In the genomic region with DNA sequence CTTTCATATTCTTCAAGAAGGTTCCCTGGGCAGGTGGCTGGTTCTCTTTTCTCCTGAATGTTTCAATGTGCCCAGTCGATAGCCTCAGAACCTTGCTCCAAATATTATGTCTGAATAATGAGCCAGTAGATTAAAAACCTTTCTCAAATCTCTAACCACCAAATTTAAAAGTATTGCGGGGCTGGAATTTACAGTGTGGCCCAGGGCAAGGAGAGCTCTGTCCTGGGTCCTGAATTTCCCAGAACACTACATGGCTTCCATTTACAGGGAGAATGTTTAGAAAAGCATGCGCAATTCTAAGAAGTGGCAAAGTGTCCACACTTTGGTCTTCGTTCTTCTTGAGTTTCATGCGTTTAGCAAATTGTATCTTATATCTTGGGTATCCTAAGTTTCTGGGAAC, we compare ENCODE assay signal across 16 mouse cellular contexts.
A peak's percentile ranks its signal among the peaks of the same experiment; 100 is the strongest.
DNase-seq lines count a peak whose midpoint lies in the region; ATAC-seq and TF ChIP-seq lines count a peak whose summit lies in the region.
"Had no signal": no experiment of that assay in that cellular context is flagged by ENCODE, and none has a peak within 500 bp of the region (broad histone marks: within the 10 kb centered on the region; RNA-seq: fewer than 3 reads in every experiment).

No protein-coding gene starts in this region.

- H3K4me3 ChIP-seq in embryonic facial prominence, embryonic 11.5 days (ENCODE audit: low read depth, low read length) = no peak overlapping the region
- no peak overlapping the region for H3K4me3 ChIP-seq in embryonic facial prominence, embryonic 10.5 days
- H3K4me3 ChIP-seq in limb, embryonic 11.5 days (ENCODE audit: low read depth, low read length) = no peak overlapping the region
- H3K4me3 ChIP-seq in limb, embryonic 10.5 days = no peak overlapping the region
- no peak overlapping the region for H3K4me3 ChIP-seq in ES-E14 (ENCODE audit: insufficient read depth in 1 of 2, low read depth in 1 of 2, low read length in 2 of 2, poor library complexity in 1 of 2, severe bottlenecking in 1 of 2)
- H3K4me3 ChIP-seq in embryonic facial prominence, embryonic 12.5 days = no peak overlapping the region
- H3K4me3 ChIP-seq: embryonic facial prominence, embryonic 15.5 days; forebrain, embryonic 12.5 days; layer of hippocampus, adult 2 months; liver, embryonic 12.5 days had no signal

- no peak for ATAC-seq in embryonic facial prominence, embryonic 11.5 days (replicated peaks; ENCODE audit: insufficient number of reproducible peaks, low FRiP score, low TSS enrichment, low read depth)
- no peak for ATAC-seq in limb, embryonic 11.5 days (ENCODE audit: insufficient number of reproducible peaks, low FRiP score, low TSS enrichment, low read depth)
- no peak for ATAC-seq in embryonic facial prominence, embryonic 12.5 days (ENCODE audit: insufficient number of reproducible peaks, insufficient read depth, low FRiP score, low TSS enrichment)
- ATAC-seq: hindbrain, postnatal 0 days; liver, embryonic 12.5 days had no signal

- no peak overlapping the region for H3K27ac ChIP-seq in embryonic facial prominence, embryonic 11.5 days (replicated peaks; ENCODE audit: low read depth, low read length)
- H3K27ac ChIP-seq in embryonic facial prominence, embryonic 10.5 days (replicated peaks) = no peak overlapping the region
- no peak overlapping the region for H3K27ac ChIP-seq in limb, embryonic 11.5 days (replicated peaks; ENCODE audit: low read depth, low read length)
- H3K27ac ChIP-seq in limb, embryonic 10.5 days = no peak overlapping the region
- H3K27ac ChIP-seq in ES-E14 (ENCODE audit: insufficient read depth, low read depth, low read length, poor library complexity, severe bottlenecking) = no peak overlapping the region
- 0 out of 2 replicates have a peak overlapping the region, but pooled peaks have one; percentile 17 for H3K27ac ChIP-seq in embryonic facial prominence, embryonic 12.5 days
- H3K27ac ChIP-seq: embryonic facial prominence, embryonic 15.5 days; forebrain, embryonic 12.5 days; hindbrain, postnatal 0 days; layer of hippocampus, adult 2 months; liver, embryonic 12.5 days had no signal

- H3K4me2 ChIP-seq in embryonic facial prominence, embryonic 11.5 days (ENCODE audit: low read depth, low read length) = no peak overlapping the region
- no peak overlapping the region for H3K4me2 ChIP-seq in limb, embryonic 11.5 days (ENCODE audit: low read depth, severe bottlenecking)
- no peak overlapping the region for H3K4me2 ChIP-seq in embryonic facial prominence, embryonic 12.5 days (replicated peaks)
- H3K4me2 ChIP-seq: embryonic facial prominence, embryonic 15.5 days; forebrain, embryonic 12.5 days; liver, embryonic 12.5 days had no signal

- no peaks in the 10 kb centered on the region for H3K36me3 ChIP-seq in embryonic facial prominence, embryonic 11.5 days (replicated peaks; ENCODE audit: control insufficient read depth, insufficient read depth, low read depth, low read length)
- H3K36me3 ChIP-seq in embryonic facial prominence, embryonic 10.5 days (replicated peaks) = no peaks in the 10 kb centered on the region
- H3K36me3 ChIP-seq in limb, embryonic 11.5 days (ENCODE audit: control insufficient read depth, insufficient read depth, low read length) = no peaks in the 10 kb centered on the region
- no peaks in the 10 kb centered on the region for H3K36me3 ChIP-seq in limb, embryonic 10.5 days
- no peaks in the 10 kb centered on the region for H3K36me3 ChIP-seq in ES-E14 (ENCODE audit: control insufficient read depth, insufficient read depth, low read length, poor library complexity, severe bottlenecking)
- H3K36me3 ChIP-seq in embryonic facial prominence, embryonic 12.5 days = no peaks in the 10 kb centered on the region
- H3K36me3 ChIP-seq: embryonic facial prominence, embryonic 15.5 days; forebrain, embryonic 12.5 days; liver, embryonic 12.5 days had no signal

- peak; percentile 77 for DNase-seq in embryonic facial prominence, embryonic 11.5 days (ENCODE audit: low spot score)
- DNase-seq in embryonic facial prominence, embryonic 10.5 days (ENCODE audit: low spot score) = no peak
- DNase-seq in limb, embryonic 11.5 days (ENCODE audit: low spot score) = peak; percentile 69
- DNase-seq in limb, embryonic 10.5 days (ENCODE audit: low spot score) = no peak
- peak; percentile 26 for DNase-seq in ES-E14 (ENCODE audit: low read depth, low spot score)
- no peak for DNase-seq in frontal cortex, postnatal 25 days (ENCODE audit: low spot score in 2 of 2)
- DNase-seq in gastrocnemius, adult 18-20 months (ENCODE audit: low spot score) = no peak
- DNase-seq: cerebellum, adult 9-10 months; heart, adult 18-20 months; right cerebral cortex, adult 18-20 months had no signal

- no peaks in the 10 kb centered on the region for H3K4me1 ChIP-seq in embryonic facial prominence, embryonic 11.5 days (ENCODE audit: control insufficient read depth, insufficient read depth, low read length)
- peaks cover 8% of the 10 kb centered on the region; the same call in 1 of the 2 replicates for H3K4me1 ChIP-seq in embryonic facial prominence, embryonic 10.5 days
- H3K4me1 ChIP-seq in limb, embryonic 11.5 days (ENCODE audit: control insufficient read depth, insufficient read depth, low read length) = peaks cover 8% of the 10 kb centered on the region; the same call in 1 of the 2 replicates
- H3K4me1 ChIP-seq in limb, embryonic 10.5 days = peaks cover 19% of the 10 kb centered on the region
- H3K4me1 ChIP-seq in ES-E14 (ENCODE audit: control insufficient read depth in 2 of 2, insufficient read depth in 2 of 2, low read length in 2 of 2, poor library complexity in 1 of 2) = no peaks in the 10 kb centered on the region
- H3K4me1 ChIP-seq in embryonic facial prominence, embryonic 12.5 days = peaks cover 6% of the 10 kb centered on the region
- H3K4me1 ChIP-seq: embryonic facial prominence, embryonic 15.5 days; liver, embryonic 12.5 days had no signal

- in situ Hi-C loops in ES-E14 (cut with MboI; ENCODE audit: low sequenced_read_pairs in 2 of 2, unreplicated experiment in 2 of 2) = no loop called here

- no peaks in the 10 kb centered on the region for H3K9me3 ChIP-seq in embryonic facial prominence, embryonic 11.5 days (replicated peaks; ENCODE audit: control insufficient read depth, low read length)
- H3K9me3 ChIP-seq in embryonic facial prominence, embryonic 10.5 days = no peaks in the 10 kb centered on the region
- H3K9me3 ChIP-seq in limb, embryonic 11.5 days (ENCODE audit: control insufficient read depth, low read length) = no peaks in the 10 kb centered on the region
- H3K9me3 ChIP-seq in limb, embryonic 10.5 days (replicated peaks) = no peaks in the 10 kb centered on the region
- H3K9me3 ChIP-seq in ES-E14 (ENCODE audit: control insufficient read depth, insufficient read depth, low read depth, low read length) = no peaks in the 10 kb centered on the region
- no peaks in the 10 kb centered on the region for H3K9me3 ChIP-seq in embryonic facial prominence, embryonic 12.5 days
- H3K9me3 ChIP-seq: forebrain, embryonic 12.5 days; liver, embryonic 12.5 days had no signal

- 56% methylated on average over 5 of the region's 5 CpGs for WGBS in embryonic facial prominence, embryonic 11.5 days
- WGBS in embryonic facial prominence, embryonic 10.5 days = 64% methylated on average over 5 of the region's 5 CpGs
- 55% methylated on average over 5 of the region's 5 CpGs for WGBS in limb, embryonic 11.5 days
- WGBS in limb, embryonic 10.5 days = 68% methylated on average over 5 of the region's 5 CpGs
- 51% methylated on average over 5 of the region's 5 CpGs for WGBS in embryonic facial prominence, embryonic 12.5 days

- H3K27me3 ChIP-seq in embryonic facial prominence, embryonic 11.5 days (ENCODE audit: control insufficient read depth, insufficient read depth, low read length) = no peaks in the 10 kb centered on the region
- H3K27me3 ChIP-seq in embryonic facial prominence, embryonic 10.5 days (replicated peaks; ENCODE audit: low read depth, poor library complexity, severe bottlenecking) = no peaks in the 10 kb centered on the region
- no peaks in the 10 kb centered on the region for H3K27me3 ChIP-seq in limb, embryonic 11.5 days (ENCODE audit: control insufficient read depth, insufficient read depth, low read length)
- H3K27me3 ChIP-seq in limb, embryonic 10.5 days (ENCODE audit: low read depth, poor library complexity, severe bottlenecking) = no peaks in the 10 kb centered on the region
- H3K27me3 ChIP-seq in embryonic facial prominence, embryonic 12.5 days = no peaks in the 10 kb centered on the region
- H3K27me3 ChIP-seq: embryonic facial prominence, embryonic 15.5 days; forebrain, embryonic 12.5 days had no signal

- H3K9ac ChIP-seq in embryonic facial prominence, embryonic 11.5 days (replicated peaks; ENCODE audit: low read length) = no peak overlapping the region
- H3K9ac ChIP-seq in limb, embryonic 11.5 days (ENCODE audit: low read length) = no peak overlapping the region
- H3K9ac ChIP-seq in ES-E14 (ENCODE audit: insufficient read depth, low read depth, low read length, poor library complexity, severe bottlenecking) = no peak overlapping the region
- no peak overlapping the region for H3K9ac ChIP-seq in embryonic facial prominence, embryonic 12.5 days
- H3K9ac ChIP-seq: embryonic facial prominence, embryonic 15.5 days; forebrain, embryonic 12.5 days; liver, embryonic 12.5 days had no signal

TF ChIP-seq in ES-E14, 5 proteins besides CTCF, POLR2A, EP300 and RAD21:
- no peak for TF ChIP-seq MAFK (IDR thresholded peaks at IDR 0.05; ENCODE audit: insufficient read depth, low read depth, low read length)
- no peak for TF ChIP-seq ZC3H11A (IDR thresholded peaks at IDR 0.05; ENCODE audit: borderline replicate concordance, low read depth, low read length)
- no peak for TF ChIP-seq ZNF384 (IDR thresholded peaks at IDR 0.05; ENCODE audit: low read depth, low read length)
- TF ChIP-seq HCFC1 (IDR thresholded peaks at IDR 0.05; ENCODE audit: borderline replicate concordance, insufficient read depth, low read length) = no peak
- TF ChIP-seq CHD2 (IDR thresholded peaks at IDR 0.05; ENCODE audit: low read depth, low read length) = no peak

Comparison
In these comparisons a context has a peak if more than half of its experiments do, and no peak if none do; other contexts are left out.
1. DNase-seq: peak in embryonic facial prominence, embryonic 11.5 days (single experiment), limb, embryonic 11.5 days (single experiment) and ES-E14 (single experiment); none in embryonic facial prominence, embryonic 10.5 days (single experiment), limb, embryonic 10.5 days (single experiment), frontal cortex, postnatal 25 days (0 of 2) and gastrocnemius, adult 18-20 months (single experiment).